Mouse (Mus musculus): ENCODE data around the gene Thtpa. TPM values are rescaled to one million over a fixed set of nuclear protein-coding genes. Genes with fewer than 3 reads are reported as not detected.

The Thtpa gene
- total and polyA plus RNA-seq, 3 experiments, result 9.0 to 13.2 TPM; not detected in 1

- no peak for DNase-seq (ENCODE audit: low read depth, low spot score)
- Histone ChIP-seq H3K9ac (ENCODE audit: control insufficient read depth, low read depth, low read length, poor library complexity, severe bottlenecking) (no peak overlapping the region), H3K79me2 (ENCODE audit: control insufficient read depth, insufficient read depth, low read length, poor library complexity) (no peaks in the 10 kb centered on the region), H3K36me3 (ENCODE audit: control insufficient read depth in 1 of 2, insufficient read depth in 2 of 2, low read length in 2 of 2) (no peaks in the 10 kb centered on the region), H3K4me3 (ENCODE audit: control insufficient read depth in 1 of 2, insufficient read depth in 1 of 2, low read depth in 2 of 2, low read length in 2 of 2) (no peak overlapping the region), H3K9me3 (replicated peaks; ENCODE audit: insufficient read depth, low read length) (no peaks in the 10 kb centered on the region), H3K27me3 (ENCODE audit: control insufficient read depth in 1 of 2, insufficient read depth in 2 of 2, low read length in 2 of 2) (peaks cover 2 to 5% of the 10 kb centered on the region in 2 experiments; a peak in 3 of 4 replicates), H3K4me1 (ENCODE audit: control insufficient read depth in 1 of 2, insufficient read depth in 2 of 2, low read length in 2 of 2) (no peaks in the 10 kb centered on the region), H3K27ac (ENCODE audit: control insufficient read depth, low read depth, low read length) (no peak overlapping the region)
- TF ChIP-seq E2F4 (IDR thresholded peaks at IDR 0.05; ENCODE audit: borderline replicate concordance, low read depth, low read length) (no peak), ETS1 (IDR thresholded peaks at IDR 0.05; ENCODE audit: low read depth, low read length) (no peak), USF2 (IDR thresholded peaks at IDR 0.05; ENCODE audit: borderline replicate concordance in 1 of 2, insufficient read depth in 1 of 2, low read depth in 1 of 2, low read length in 2 of 2) (no peak), ZC3H11A (IDR thresholded peaks at IDR 0.05; ENCODE audit: low read depth, low read length) (no peak), UBTF (IDR thresholded peaks at IDR 0.05; ENCODE audit: borderline replicate concordance, insufficient read depth, low read depth, low read length) (no peak), JUND (IDR thresholded peaks at IDR 0.05; ENCODE audit: low read depth, low read length) (no peak), RAD21 (IDR thresholded peaks at IDR 0.05; ENCODE audit: low read depth, low read length) (no peak), MYC (IDR thresholded peaks at IDR 0.05; ENCODE audit: low read depth, low read length) (no peak), GATA1 (IDR thresholded peaks at IDR 0.05; ENCODE audit: low read depth, low read length) (no peak), SIN3A (IDR thresholded peaks at IDR 0.05; ENCODE audit: low read length) (no peak), EP300 (IDR thresholded peaks at IDR 0.05; ENCODE audit: low read depth in 1 of 2, low read length in 2 of 2) (no peak), MXI1 (IDR thresholded peaks at IDR 0.05; ENCODE audit: low read depth, low read length) (no peak), ZKSCAN1 (IDR thresholded peaks at IDR 0.05; ENCODE audit: low read depth, low read length) (no peak)
Measured at GRCm38 (mm10) chr14:55113975-55114645, 19.5 kb downstream of the Thtpa start.

GRCm38 (mm10) chr14:55114759-55115701 lies 20.4 kb downstream of the Thtpa start:
- no peaks in the 10 kb centered on the region for H3K9me3 ChIP-seq (replicated peaks; ENCODE audit: insufficient read depth, low read length)
- H3K27ac ChIP-seq (ENCODE audit: control insufficient read depth, low read depth, low read length), result no peak overlapping the region
- H3K36me3 ChIP-seq (ENCODE audit: control insufficient read depth in 1 of 2, insufficient read depth in 2 of 2, low read length in 2 of 2), result no peaks in the 10 kb centered on the region
- no peak overlapping the region for H3K4me3 ChIP-seq (ENCODE audit: control insufficient read depth in 1 of 2, insufficient read depth in 1 of 2, low read depth in 2 of 2, low read length in 2 of 2)
- peaks cover 2 to 5% of the 10 kb centered on the region in 2 experiments; a peak in 2 of 4 replicates for H3K27me3 ChIP-seq (ENCODE audit: control insufficient read depth in 1 of 2, insufficient read depth in 2 of 2, low read length in 2 of 2)
- H3K4me1 ChIP-seq (ENCODE audit: control insufficient read depth in 1 of 2, insufficient read depth in 2 of 2, low read length in 2 of 2), result no peaks in the 10 kb centered on the region
- TF ChIP-seq MAZ (IDR thresholded peaks at IDR 0.05; ENCODE audit: low read depth, low read length) (no peak), SMC3 (IDR thresholded peaks at IDR 0.05; ENCODE audit: low read depth, low read length) (no peak), EP300 (IDR thresholded peaks at IDR 0.05; ENCODE audit: low read depth in 1 of 2, low read length in 2 of 2) (no peak)
- H3K9ac ChIP-seq (ENCODE audit: control insufficient read depth, low read depth, low read length, poor library complexity, severe bottlenecking), result no peak overlapping the region
- DNase-seq (ENCODE audit: low read depth, low spot score), result no peak
- no peaks in the 10 kb centered on the region for H3K79me2 ChIP-seq (ENCODE audit: control insufficient read depth, insufficient read depth, low read length, poor library complexity)

Data from MEL (cell line).